Mouse (Mus musculus): ENCODE data around the gene Msi1.

Gene Msi1

GRCm38 (mm10) chr5:115465642-115466420, 36.4 kb downstream of the Msi1 start, which contains the start of gene Pla2g1b:
Gene Pla2g1b, plus strand, starts transcription at chr5:115466262.
- no peak for DNase-seq (ENCODE audit: low read depth, low spot score)

DNA sequence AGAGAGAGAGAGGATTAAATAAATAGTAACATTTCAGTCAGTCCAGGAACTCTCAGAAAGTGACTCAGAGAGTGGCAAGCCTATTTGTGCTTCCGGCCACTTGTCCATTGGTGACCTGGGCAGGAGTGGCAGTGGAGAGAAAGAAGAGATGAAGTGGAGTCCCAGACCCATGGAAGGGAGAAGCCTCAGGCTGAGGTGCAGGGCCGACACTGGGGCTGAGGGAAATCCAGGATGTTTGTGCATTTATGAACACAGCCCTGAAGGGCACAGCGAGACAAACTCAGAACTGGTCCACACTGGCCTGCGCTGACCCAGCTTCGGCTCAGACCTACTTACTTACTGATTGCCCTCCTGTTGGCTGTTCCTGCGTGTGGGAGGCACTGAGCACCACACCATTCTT, 40.4 kb downstream of the Msi1 start:
- no peak for DNase-seq (ENCODE audit: low read depth, low spot score)

DNA sequence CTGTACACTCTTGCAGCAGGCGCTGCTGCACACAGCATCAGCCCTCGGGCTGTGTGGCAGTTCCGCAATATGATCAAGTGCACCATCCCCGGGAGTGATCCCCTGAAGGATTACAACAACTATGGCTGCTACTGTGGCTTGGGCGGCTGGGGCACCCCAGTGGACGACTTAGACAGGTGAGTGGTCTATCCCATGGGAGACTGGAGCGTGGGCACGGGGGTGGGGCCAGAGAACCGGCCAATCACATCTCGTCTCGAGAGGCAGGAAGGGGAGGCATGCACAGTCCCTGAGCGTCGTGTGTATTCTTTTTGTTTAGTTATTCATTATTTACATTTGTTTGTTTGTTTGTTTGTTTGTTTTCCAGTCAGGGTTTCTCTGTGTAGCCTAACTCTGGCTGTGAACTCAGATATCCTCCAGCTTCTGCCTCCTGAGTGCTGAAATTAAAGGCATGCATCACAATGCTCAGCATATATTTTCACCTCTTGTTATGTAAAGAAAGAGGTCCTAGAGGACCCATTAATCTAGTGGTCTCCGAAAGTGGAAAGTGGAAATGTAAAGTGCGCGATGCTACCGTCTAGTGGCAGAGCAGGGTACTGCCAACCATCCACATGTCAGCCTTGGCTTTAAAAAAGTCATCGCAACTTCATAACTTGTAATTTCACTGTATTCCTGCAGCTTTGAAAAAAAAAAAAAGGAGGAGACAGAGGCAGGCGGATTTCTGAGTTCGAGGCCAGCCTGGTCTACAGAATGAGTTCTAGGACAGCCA, 41.5 kb downstream of the Msi1 start:
- DNase-seq (ENCODE audit: low read depth, low spot score) = no peak

GRCm38 (mm10) chr5:115473191-115473590, 43.8 kb downstream of the Msi1 start:
- no peak for DNase-seq (ENCODE audit: low read depth, low spot score)

DNA sequence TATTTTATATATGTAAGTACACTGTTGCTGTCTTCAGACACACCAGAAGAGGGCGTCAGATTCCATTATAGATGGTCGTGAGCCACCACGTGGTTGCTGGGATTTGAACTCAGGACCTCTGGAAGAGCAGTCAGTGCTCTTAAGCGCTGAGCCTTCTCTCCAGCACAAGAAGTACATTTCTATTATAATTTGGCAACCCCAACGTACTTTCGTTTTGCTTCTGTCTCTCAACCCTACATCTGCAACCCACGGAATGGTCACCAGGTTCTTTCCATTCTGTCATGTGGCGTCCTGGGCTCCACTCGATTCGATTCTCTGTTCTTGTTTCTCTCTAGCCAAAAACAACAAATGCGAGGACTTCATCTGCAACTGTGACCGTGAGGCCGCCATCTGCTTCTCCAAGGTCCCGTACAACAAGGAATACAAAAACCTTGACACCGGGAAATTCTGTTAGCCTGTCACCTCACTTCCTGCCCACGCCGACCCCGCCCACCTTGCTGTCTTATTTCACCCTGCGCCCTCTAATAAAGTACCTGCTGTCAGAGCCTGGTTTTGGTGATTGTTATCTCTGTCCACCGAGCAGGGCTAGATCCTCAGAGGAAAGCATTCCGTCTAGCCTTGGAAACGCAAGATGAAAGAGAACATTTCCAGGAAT, 44.9 kb downstream of the Msi1 start:
- DNase-seq (ENCODE audit: low read depth, low spot score) = no peak

DNA sequence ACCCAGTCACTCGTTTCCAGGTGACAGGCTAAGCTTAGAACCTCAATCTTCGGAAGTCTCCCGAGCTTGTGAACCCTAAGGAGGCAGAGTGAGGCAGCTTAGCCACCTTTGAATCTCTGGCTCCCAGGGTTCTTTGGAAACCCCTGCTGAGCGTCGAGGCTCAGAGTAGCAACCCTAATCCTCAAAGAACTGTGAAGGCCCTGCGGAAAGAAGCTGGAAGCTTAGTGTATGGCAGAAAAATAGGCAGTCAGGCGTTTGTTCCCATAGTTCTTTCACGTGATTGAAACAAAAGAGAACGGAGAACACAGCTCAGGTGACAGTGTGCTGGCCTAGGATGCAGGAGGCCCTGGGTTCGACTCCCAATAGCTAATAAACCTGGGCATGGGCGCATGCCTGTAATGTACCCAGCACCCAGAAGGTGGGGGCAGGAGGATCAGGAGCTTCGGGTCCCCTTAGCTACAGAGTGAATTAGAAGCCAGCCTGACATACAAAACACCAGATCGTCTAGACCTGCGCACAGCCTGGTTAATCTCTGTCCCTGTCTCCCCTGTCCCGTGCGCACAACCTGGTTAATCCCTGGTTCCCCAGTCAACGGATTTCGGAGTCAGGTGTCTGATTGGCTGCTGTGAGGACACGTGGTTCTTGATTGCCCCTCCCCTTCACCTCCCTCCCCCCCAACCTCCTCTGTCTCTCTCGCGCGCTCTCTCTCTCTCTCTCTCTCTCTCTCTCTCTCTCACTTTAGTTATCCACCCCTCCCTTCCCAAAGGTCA, 46.1 kb downstream of the Msi1 start:
- DNase-seq (ENCODE audit: low read depth, low spot score) = peak; percentile 94

DNA sequence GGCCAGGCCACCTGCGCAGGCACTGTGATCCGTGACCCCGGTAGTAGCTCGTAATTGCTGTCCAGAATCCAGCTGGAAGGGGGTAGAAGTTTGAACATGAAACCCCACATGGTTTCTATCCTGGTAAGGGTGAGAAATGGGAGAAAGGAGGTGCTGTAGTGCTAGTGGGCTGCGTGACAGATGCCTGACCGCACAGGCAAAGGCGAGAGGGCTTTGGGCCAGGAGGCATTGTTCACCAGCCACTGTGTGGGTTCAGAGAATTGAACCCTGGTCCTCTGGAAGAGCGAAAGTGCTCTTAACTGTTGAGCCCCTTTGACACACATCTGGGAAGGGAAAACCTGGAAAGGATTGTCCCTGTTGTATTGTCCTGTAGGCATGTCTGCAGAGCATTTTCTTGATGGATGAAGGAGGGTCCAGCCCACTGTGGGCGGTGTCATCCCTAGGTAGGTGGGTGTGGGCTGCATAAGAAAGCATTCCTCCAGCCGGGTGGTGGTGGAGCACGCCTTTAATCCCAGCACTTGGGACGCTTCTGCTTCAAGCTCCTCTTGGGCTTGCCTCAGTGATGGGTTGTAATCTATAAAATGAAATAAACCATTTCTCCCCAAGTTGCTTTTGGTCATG, 46.8 kb downstream of the Msi1 start:
- DNase-seq (ENCODE audit: low read depth, low spot score) = no peak

DNA sequence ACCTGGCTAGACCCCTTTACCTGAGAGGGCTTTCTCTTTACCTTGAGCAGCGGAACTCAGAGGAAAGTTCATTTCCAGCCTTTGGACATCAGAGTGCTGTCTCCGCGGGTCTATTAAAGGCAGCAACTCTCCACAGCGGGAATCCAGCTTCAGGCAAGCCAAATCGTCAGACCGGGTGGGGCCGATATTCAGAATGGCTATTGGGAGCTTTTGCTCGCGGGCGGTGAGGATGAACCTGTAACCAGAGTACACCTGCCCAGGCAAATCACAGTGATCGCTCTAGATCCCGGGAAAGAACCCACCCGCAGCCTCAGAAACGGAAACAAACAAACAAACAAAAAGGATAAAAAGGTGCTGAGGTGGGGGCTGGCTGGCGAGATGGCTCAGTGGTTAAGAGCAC, 50.2 kb downstream of the Msi1 start:
- no peak for DNase-seq (ENCODE audit: low read depth, low spot score)

GRCm38 (mm10) chr5:115480101-115480500, 50.7 kb downstream of the Msi1 start:
- DNase-seq (ENCODE audit: low read depth, low spot score) = no peak

DNA sequence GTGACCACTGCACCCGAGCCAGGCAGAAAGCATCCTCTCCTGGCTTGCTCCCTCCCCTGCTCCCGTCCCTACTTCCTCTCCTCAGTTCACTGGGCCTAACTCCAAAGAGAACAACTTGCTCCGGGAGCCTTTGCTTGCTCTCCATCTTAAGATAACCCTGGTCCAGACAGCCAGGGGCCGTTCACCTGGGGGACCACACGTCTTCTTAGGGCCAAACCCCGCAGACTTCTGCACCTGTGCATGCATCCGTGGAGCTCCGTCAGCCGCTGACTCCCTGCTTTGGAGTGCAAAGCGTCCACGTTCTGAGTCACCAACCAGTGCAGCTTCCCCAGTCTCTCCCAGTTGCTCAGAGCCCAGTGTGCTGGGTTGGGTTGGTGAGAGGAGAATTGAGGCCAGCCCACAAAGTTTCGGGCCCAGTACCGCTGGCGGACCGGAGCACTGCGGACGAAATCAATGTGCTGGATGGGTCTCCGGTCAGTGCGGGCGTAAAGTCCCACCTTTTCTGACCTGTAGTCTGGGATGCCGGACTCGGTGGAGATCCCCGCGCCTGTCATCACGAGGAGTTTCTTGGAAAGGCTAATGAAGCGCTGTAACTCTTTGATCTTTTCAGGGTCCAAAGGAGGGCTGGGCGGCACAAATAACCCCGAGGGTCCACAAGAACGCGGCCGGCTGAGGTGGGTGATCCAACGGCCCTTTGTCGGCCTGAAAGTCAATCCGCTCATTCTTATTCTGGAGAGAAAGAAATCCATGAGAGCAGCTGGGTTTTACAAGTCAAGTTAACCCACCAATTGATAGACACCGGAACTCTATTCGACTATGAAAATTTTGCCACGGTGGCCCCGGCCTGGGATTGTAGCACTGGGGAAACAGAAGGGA, 53.2 kb downstream of the Msi1 start:
- DNase-seq (ENCODE audit: low read depth, low spot score) = no peak

DNA sequence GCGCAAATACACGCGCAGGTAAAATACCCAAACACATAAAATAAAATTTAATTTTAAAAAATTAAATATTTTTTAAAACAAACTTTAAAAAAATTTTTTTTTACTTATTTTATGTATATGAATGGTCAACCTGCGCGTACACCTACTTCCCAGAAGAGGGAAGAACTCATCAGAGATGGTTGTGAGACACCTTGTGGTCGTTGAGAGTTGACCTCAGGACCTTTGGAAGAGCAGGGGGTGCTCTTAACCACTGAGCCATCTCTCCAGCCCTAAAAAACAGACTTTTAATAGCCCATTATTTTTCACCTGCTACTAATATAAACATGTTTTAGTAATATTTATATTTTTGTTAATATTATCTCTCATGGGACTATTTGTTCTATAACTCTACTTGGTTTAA, 54.0 kb downstream of the Msi1 start:
- no peak for DNase-seq (ENCODE audit: low read depth, low spot score)

GRCm38 (mm10) chr5:115483947-115484920, 54.8 kb downstream of the Msi1 start, which contains the start of gene Sirt4:
Gene Sirt4, minus strand, starts transcription at chr5:115484725.
- DNase-seq (ENCODE audit: low read depth, low spot score) = peak; percentile 95

DNA sequence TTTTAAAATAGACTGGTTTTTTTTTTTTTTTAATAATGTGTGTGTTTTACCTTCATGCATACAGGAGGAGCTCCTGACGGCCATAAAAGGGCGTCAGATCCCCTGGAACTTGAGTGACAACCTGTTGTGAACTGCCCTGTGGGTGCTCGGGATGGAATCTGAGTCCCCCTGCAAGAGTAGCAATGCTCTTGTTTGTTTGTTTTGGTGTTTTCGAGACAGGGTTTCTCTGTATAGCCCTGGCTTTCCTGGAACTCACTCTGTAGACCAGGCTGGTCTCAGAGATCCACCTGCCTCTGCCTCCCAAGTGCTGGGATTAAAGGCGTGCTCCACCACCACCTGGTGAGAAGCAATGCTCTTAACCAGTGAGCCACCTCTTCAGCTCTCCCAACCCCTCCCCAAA, 55.6 kb downstream of the Msi1 start:
- DNase-seq (ENCODE audit: low read depth, low spot score) = no peak

DNA sequence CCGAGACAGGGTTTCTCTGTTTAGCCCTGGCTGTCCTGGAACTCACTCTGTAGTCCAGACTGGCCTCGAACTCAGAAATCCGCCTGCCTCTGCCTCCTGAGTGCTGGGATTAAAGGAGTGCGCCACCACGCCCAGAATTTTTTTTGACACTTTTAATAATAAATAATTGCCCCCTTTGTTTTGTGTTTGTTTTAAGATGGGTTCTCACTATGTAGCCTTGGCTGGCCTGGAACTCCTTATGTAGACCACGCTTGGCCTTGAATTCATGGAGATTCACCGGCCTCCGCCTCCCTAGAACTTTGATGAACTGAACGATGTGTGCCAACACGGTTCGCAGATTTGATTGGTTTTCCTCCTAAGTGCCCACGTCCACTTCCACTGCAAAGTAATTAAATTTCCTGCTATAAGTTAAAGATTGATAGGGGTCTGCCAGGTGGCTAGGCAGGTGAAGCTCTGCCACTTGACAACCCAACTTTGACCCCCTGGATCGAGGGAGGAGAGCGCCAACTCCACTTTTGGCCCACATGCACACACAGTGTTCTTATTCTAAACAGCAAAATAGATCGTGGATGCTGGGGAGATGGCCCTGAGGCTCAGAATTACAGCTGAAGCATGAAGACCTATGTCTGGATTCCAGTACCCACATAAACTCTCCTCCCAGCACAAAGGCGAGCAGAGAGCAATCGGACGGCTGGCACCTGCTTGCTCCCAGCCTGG, 56.2 kb downstream of the Msi1 start:
- no peak for DNase-seq (ENCODE audit: low read depth, low spot score)

GRCm38 (mm10) chr5:115486726-115487125, 57.3 kb downstream of the Msi1 start:
- no peak for DNase-seq (ENCODE audit: low read depth, low spot score)

DNA sequence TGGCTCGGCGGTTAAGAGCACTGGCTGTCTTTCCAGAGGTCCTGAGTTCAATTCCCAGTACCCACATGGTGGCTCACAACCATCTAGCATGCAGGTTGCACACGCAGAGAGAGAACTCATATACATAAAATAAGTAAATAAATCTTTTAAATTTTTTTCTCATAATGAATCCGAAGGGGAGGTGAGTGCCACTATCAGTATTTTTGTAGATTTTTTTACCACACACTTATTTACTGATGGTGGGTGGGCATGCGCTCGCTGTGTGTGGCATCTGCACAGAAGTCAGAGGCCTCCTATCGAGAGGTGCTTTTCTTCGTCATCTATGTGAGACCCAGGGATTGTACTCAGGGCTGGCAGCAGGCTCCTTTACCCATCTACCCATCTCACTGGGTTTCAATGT, 58.0 kb downstream of the Msi1 start:
- DNase-seq (ENCODE audit: low read depth, low spot score) = no peak

DNA sequence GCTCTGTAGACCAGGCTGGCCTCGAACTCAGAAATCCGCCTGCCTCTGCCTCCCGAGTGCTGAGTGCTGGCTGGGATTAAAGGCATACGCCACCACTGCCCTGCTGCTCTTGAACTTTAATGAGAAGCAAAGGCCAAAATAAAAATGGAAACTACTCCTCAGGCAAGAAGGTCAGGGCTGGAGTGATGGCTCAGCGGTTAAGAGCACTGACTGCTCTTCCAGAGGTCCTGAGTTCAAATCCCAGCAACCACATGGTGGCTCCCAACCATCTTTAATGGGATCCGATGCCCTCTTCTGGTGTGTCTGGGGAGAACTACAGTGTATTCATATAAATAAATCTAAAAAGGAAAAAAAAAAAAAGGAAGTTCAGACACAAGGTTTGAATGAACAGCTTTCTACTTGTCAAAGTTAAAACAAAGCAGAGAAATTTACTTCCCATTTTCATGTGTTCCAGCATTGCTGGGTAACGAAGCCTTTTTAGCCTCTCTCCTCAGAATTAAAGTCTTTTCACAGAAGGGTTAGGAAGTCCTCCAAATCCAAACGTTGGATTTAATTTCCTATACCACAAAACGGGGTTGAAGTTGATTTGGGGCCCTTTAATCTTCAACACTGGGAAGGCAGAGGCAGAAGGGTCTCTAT, 58.7 kb downstream of the Msi1 start:
- DNase-seq (ENCODE audit: low read depth, low spot score) = no peak
